Mouse (Mus musculus) ES-E14 (cell line): ENCODE data around the gene Rnf182.

Experiments used
- CHD2 ChIP-seq: IDR thresholded peaks from 2 replicates; pipeline ENCODE4 v1.6.1; 2014; ENCODE audit warnings: mild to moderate bottlenecking, low read depth, low read length, inconsistent platforms
- HCFC1 ChIP-seq: IDR thresholded peaks from 2 replicates; pipeline ENCODE4 v1.6.1; 2012; ENCODE audit warnings: low read length, inconsistent platforms, borderline replicate concordance; ENCODE audit not compliant: insufficient read depth
- MAFK ChIP-seq: IDR thresholded peaks from 2 replicates; pipeline ENCODE4 v1.6.1; 2014; ENCODE audit warnings: mild to moderate bottlenecking, low read depth, low read length, inconsistent platforms; ENCODE audit not compliant: insufficient read depth
- ZC3H11A ChIP-seq: IDR thresholded peaks from 2 replicates; pipeline ENCODE4 v1.6.1; 2012; ENCODE audit warnings: low read depth, mild to moderate bottlenecking, inconsistent platforms, low read length, borderline replicate concordance
- ZNF384 ChIP-seq: IDR thresholded peaks from 2 replicates; pipeline ENCODE4 v1.6.1; 2012; ENCODE audit warnings: low read depth, low read length, inconsistent platforms

DNA sequence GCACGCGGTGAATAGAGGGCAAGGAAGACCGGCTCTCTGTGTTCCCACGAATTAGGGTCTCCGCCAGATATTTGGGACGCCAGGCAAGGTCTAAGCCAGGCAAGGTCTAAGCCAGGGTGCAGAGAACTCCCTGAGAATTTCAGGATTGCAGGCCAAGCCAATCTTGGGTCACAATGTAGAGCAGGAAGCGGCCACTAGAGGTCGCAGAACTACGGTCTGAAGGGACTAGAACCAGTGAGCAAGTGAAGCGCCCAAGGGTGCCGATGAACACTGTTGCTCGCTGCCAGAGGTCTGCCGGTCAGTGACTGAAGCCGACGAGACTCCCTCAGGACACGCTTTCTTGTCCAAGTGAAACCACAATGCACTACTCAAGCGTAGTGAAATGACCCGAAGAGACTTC lies 35.8 kb upstream of the Rnf182 start:
- no peak for TF ChIP-seq CHD2
- TF ChIP-seq HCFC1 = no peak
- no peak for TF ChIP-seq ZNF384
- TF ChIP-seq MAFK = no peak
- TF ChIP-seq ZC3H11A = no peak
